Mouse (Mus musculus): ENCODE data around the gene Dedd. TPM values are rescaled to one million over a fixed set of nuclear protein-coding genes. Genes with fewer than 3 reads are reported as not detected.

The Dedd gene
- polyA plus RNA-seq, 1 experiment = 25.7 TPM

- TF ChIP-seq POLR2A (IDR thresholded peaks at IDR 0.05; ENCODE audit: low read depth, low read length) = no peak
- no peak for TF ChIP-seq CTCF (IDR thresholded peaks at IDR 0.05; ENCODE audit: extremely low read depth, insufficient read depth, insufficient read length, insufficient replicate concordance)
- 62% methylated on average over 9 of the region's 9 CpGs for WGBS
Measured at GRCm38 (mm10) chr1:171385171-171385570, 56.2 kb downstream of the Dedd start.

GRCm38 (mm10) chr1:171387099-171387498 lies 58.2 kb downstream of the Dedd start:
- Histone ChIP-seq H3K36me3 (ENCODE audit: control insufficient read depth, insufficient read depth, low read length) (0 out of 2 replicates have a peak, but pooled peaks cover 1% of the 10 kb centered on the region), H3K4me3 (ENCODE audit: extremely low read depth, insufficient read depth, insufficient read length) (no peak overlapping the region), H3K27me3 (ENCODE audit: control insufficient read depth, insufficient read depth, low read length) (no peaks in the 10 kb centered on the region), H3K27ac (ENCODE audit: insufficient read depth, low read length) (peak overlapping the region; percentile 99; the same call in 1 of the 2 replicates), H3K4me1 (ENCODE audit: control insufficient read depth, insufficient read depth, insufficient read length) (peaks cover 17% of the 10 kb centered on the region; the same call in 1 of the 2 replicates)
- TF ChIP-seq CTCF (IDR thresholded peaks at IDR 0.05; ENCODE audit: extremely low read depth, insufficient read depth, insufficient read length, insufficient replicate concordance) = peak; percentile 41; the same call in 1 of the 2 replicates
- no peak for TF ChIP-seq POLR2A (IDR thresholded peaks at IDR 0.05; ENCODE audit: low read depth, low read length)
- DNase-seq (ENCODE audit: low read depth in 1 of 2, low spot score in 2 of 2) = peak in 1 of 2 experiments; percentile 49
- 51% methylated on average over 6 of the region's 6 CpGs for WGBS

More at GRCm38 (mm10) chr1:171385171-171385570, 56.2 kb downstream of the Dedd start:
- Histone ChIP-seq H3K4me3 (ENCODE audit: extremely low read depth, insufficient read depth, insufficient read length) (no peak overlapping the region), H3K4me1 (ENCODE audit: control insufficient read depth, insufficient read depth, insufficient read length) (peaks cover 13% of the 10 kb centered on the region; the same call in 1 of the 2 replicates), H3K36me3 (ENCODE audit: control insufficient read depth, insufficient read depth, low read length) (no peaks in the 10 kb centered on the region), H3K27ac (ENCODE audit: insufficient read depth, low read length) (no peak overlapping the region), H3K27me3 (ENCODE audit: control insufficient read depth, insufficient read depth, low read length) (no peaks in the 10 kb centered on the region)
- DNase-seq (ENCODE audit: low read depth in 1 of 2, low spot score in 2 of 2) = no peak

GRCm38 (mm10) chr1:171388376-171389102 lies 59.6 kb downstream of the Dedd start, which contains the start of gene Arhgap30:
Gene Arhgap30, plus strand, starts transcription at chr1:171388954.
- TF ChIP-seq CTCF (IDR thresholded peaks at IDR 0.05; ENCODE audit: extremely low read depth, insufficient read depth, insufficient read length, insufficient replicate concordance) = no peak
- TF ChIP-seq POLR2A (IDR thresholded peaks at IDR 0.05; ENCODE audit: low read depth, low read length) = peak; percentile 83
- WGBS = 5% methylated on average over 15 of the region's 15 CpGs
- Histone ChIP-seq H3K27me3 (ENCODE audit: control insufficient read depth, insufficient read depth, low read length) (no peaks in the 10 kb centered on the region), H3K27ac (ENCODE audit: insufficient read depth, low read length) (peak within 1 kb of the TSS; percentile 99), H3K4me1 (ENCODE audit: control insufficient read depth, insufficient read depth, insufficient read length) (peaks cover 11% of the 10 kb centered on the region; the same call in 1 of the 2 replicates), H3K4me3 (ENCODE audit: extremely low read depth, insufficient read depth, insufficient read length) (peak within 1 kb of the TSS; percentile 97), H3K36me3 (ENCODE audit: control insufficient read depth, insufficient read depth, low read length) (peaks cover 6% of the 10 kb centered on the region; the same call in 1 of the 2 replicates)
- DNase-seq (ENCODE audit: low read depth in 1 of 2, low spot score in 2 of 2) = peak; percentile 92 to 97

GRCm38 (mm10) chr1:171390101-171390500 lies 61.2 kb downstream of the Dedd start:
- WGBS = 12% methylated on average over 4 of the region's 4 CpGs
- DNase-seq (ENCODE audit: low read depth in 1 of 2, low spot score in 2 of 2) = peak; percentile 86 to 87
- peak; percentile 58 for TF ChIP-seq POLR2A (IDR thresholded peaks at IDR 0.05; ENCODE audit: low read depth, low read length)
- TF ChIP-seq CTCF (IDR thresholded peaks at IDR 0.05; ENCODE audit: extremely low read depth, insufficient read depth, insufficient read length, insufficient replicate concordance) = no peak
- peak overlapping the region; percentile 97 for H3K4me3 ChIP-seq (ENCODE audit: extremely low read depth, insufficient read depth, insufficient read length)
- peak overlapping the region; percentile 99 for H3K27ac ChIP-seq (ENCODE audit: insufficient read depth, low read length)
- no peaks in the 10 kb centered on the region for H3K27me3 ChIP-seq (ENCODE audit: control insufficient read depth, insufficient read depth, low read length)
- H3K4me1 ChIP-seq (ENCODE audit: control insufficient read depth, insufficient read depth, insufficient read length) = peaks cover 11% of the 10 kb centered on the region; the same call in 1 of the 2 replicates
- peaks cover 7% of the 10 kb centered on the region; the same call in 1 of the 2 replicates for H3K36me3 ChIP-seq (ENCODE audit: control insufficient read depth, insufficient read depth, low read length)

Other genes with a start within 250 kb of the Dedd start
- 2.4 and 3.4 TPM in 2 replicates for gene Cfap126, start 215.2 kb upstream of the Dedd start, polyA plus RNA-seq (2012; rRNA removed)
- 65.7 and 67.8 TPM in 2 replicates for gene Sdhc, start 178.5 kb upstream of the Dedd start, polyA plus RNA-seq (2012; rRNA removed)
- 0.47 and 1.1 TPM in 2 replicates for gene Mpz, start 178.4 kb upstream of the Dedd start, polyA plus RNA-seq (2012; rRNA removed)
- gene Pcp4l1, start 132.9 kb upstream of the Dedd start, polyA plus RNA-seq (2012; rRNA removed) = 3.8 and 4.4 TPM in 2 replicates
- gene Nr1i3, start 115.2 kb upstream of the Dedd start, polyA plus RNA-seq (2012; rRNA removed) = not detected in 2 replicates
- gene Tomm40l, start 106.6 kb upstream of the Dedd start, polyA plus RNA-seq (2012; rRNA removed) = 17.5 and 20.3 TPM in 2 replicates
- gene Apoa2, start 104.1 kb upstream of the Dedd start, polyA plus RNA-seq (2012; rRNA removed) = 1.2 and 1.8 TPM in 2 replicates
- 237 and 307 TPM in 2 replicates for gene Fcer1g, start 94.8 kb upstream of the Dedd start, polyA plus RNA-seq (2012; rRNA removed)
- gene Adamts4, start 78.7 kb upstream of the Dedd start, polyA plus RNA-seq (2012; rRNA removed) = 0.63 and 0.64 TPM in 2 replicates
- 52.4 and 59.6 TPM in 2 replicates for gene Ndufs2, start 77.8 kb upstream of the Dedd start, polyA plus RNA-seq (2012; rRNA removed)
- 59.5 and 67.8 TPM in 2 replicates for gene B4galt3, start 58.8 kb upstream of the Dedd start, polyA plus RNA-seq (2012; rRNA removed)
- gene Ppox, start 48.0 kb upstream of the Dedd start, polyA plus RNA-seq (2012; rRNA removed) = 64.6 and 66.0 TPM in 2 replicates
- 40.9 and 46.4 TPM in 2 replicates for gene Usp21, start 41.2 kb upstream of the Dedd start, polyA plus RNA-seq (2012; rRNA removed)
- gene Ufc1, start 34.1 kb upstream of the Dedd start, polyA plus RNA-seq (2012; rRNA removed) = 9.8 and 11.1 TPM in 2 replicates
- gene Nit1, start 16.5 kb downstream of the Dedd start, polyA plus RNA-seq (2012; rRNA removed) = 22.6 and 25.9 TPM in 2 replicates
- gene Pfdn2, start 16.5 kb downstream of the Dedd start, polyA plus RNA-seq (2012; rRNA removed) = 8.5 TPM in 2 replicates
- gene Klhdc9, start 31.7 kb downstream of the Dedd start, polyA plus RNA-seq (2012; rRNA removed) = 0.20 and 0.62 TPM in 2 replicates
- gene Nectin4, start 41.0 kb downstream of the Dedd start, polyA plus RNA-seq (2012; rRNA removed) = 1.4 and 2.0 TPM in 2 replicates
- 79.5 and 88.3 TPM in 2 replicates for gene Arhgap30, start 59.8 kb downstream of the Dedd start, polyA plus RNA-seq (2012; rRNA removed)
- 130 and 132 TPM in 2 replicates for gene Usf1, start 82.2 kb downstream of the Dedd start, polyA plus RNA-seq (2012; rRNA removed)
- gene Tstd1, start 89.7 kb downstream of the Dedd start, polyA plus RNA-seq (2012; rRNA removed) = 3.1 and 4.1 TPM in 2 replicates
- gene F11r, start 108.4 kb downstream of the Dedd start, polyA plus RNA-seq (2012; rRNA removed) = 8.8 and 9.6 TPM in 2 replicates
- gene Alyref2, start 174.3 kb downstream of the Dedd start, polyA plus RNA-seq (2012; rRNA removed) = 5.1 and 6.7 TPM in 2 replicates
- gene Itln1, start 206.1 kb downstream of the Dedd start, polyA plus RNA-seq (2012; rRNA removed) = 1.3 TPM in 1 of 2 replicates, not detected in the other
- gene Cd244a, start 230.0 kb downstream of the Dedd start, polyA plus RNA-seq (2012; rRNA removed) = 5.7 and 6.8 TPM in 2 replicates